Mouse (Mus musculus) liver, embryonic 14.5 days (tissue): ENCODE results near the gene Gpatch3. TPM values are rescaled to one million over a fixed set of nuclear protein-coding genes. Genes with fewer than 3 reads are reported as not detected.

Source experiments
- ATAC-seq: fragments of 200-750 bp; cut with Nextera tagmentation; 2 replicates; pipeline ENCODE4 v1.8.0; 2017; ENCODE audit warnings: moderate number of reproducible peaks, mild to moderate bottlenecking, moderate library complexity; ENCODE audit not compliant: insufficient read depth
- DNase-seq, 3 experiments: peaks; one replicate each; pipeline ENCODE4 v3.0.0-alpha.2; 2012 to 2013; ENCODE audit warnings: low read depth in 3 of 3, low spot score in 3 of 3
- H3K27ac ChIP-seq: fragments of 300-500 bp; sonication (generic); 2 replicates; pipeline ENCODE4 v1.5.1; 2014; ENCODE audit warnings: moderate library complexity, mild to moderate bottlenecking, control low read depth, inconsistent platforms
- H3K27me3 ChIP-seq: fragments of 300-500 bp; sonication (generic); 2 replicates; pipeline ENCODE4 v1.6.1; 2014; ENCODE audit warnings: mild to moderate bottlenecking, low read length, moderate library complexity; ENCODE audit not compliant: control insufficient read depth, insufficient read depth
- H3K36me3 ChIP-seq: fragments of 300-500 bp; sonication (generic); replicated peaks from 2 replicates; pipeline ENCODE4 v1.6.1; 2014; ENCODE audit warnings: low read depth; ENCODE audit not compliant: control insufficient read depth, insufficient read depth
- H3K4me1 ChIP-seq, 2 experiments: fragments of 200-500 bp in 1 of 2; fragments of 300-500 bp in 1 of 2; sonication (generic) in 1 of 2; replicated peaks; 2 replicates each; pipeline ENCODE4 v1.6.1; 2012 to 2014; ENCODE audit warnings: antibody characterized with exemption in 1 of 2, inconsistent platforms in 1 of 2, low read length in 1 of 2; ENCODE audit not compliant: control insufficient read depth in 2 of 2, insufficient read depth in 2 of 2
- H3K4me2 ChIP-seq: fragments of 300-500 bp; sonication (generic); 2 replicates; pipeline ENCODE4 v1.6.1; 2014; ENCODE audit warnings: low read depth, mild to moderate bottlenecking, control low read depth, moderate library complexity
- H3K4me3 ChIP-seq, 2 experiments: fragments of 200-500 bp in 1 of 2; fragments of 300-500 bp in 1 of 2; sonication (generic) in 1 of 2; 2 replicates each; pipeline ENCODE4 v1.5.1; 2012 to 2014; ENCODE audit warnings: low read depth in 2 of 2, low read length in 2 of 2, mild to moderate bottlenecking in 2 of 2, control low read depth in 1 of 2, inconsistent platforms in 1 of 2, moderate library complexity in 1 of 2; ENCODE audit not compliant: insufficient read depth in 1 of 2
- H3K9ac ChIP-seq: fragments of 300-500 bp; sonication (generic); replicated peaks from 2 replicates; pipeline ENCODE4 v1.6.1; 2014; ENCODE audit warnings: mild to moderate bottlenecking, control low read depth, moderate library complexity
- H3K9me3 ChIP-seq: fragments of 300-500 bp; sonication (generic); 2 replicates; pipeline ENCODE4 v1.6.1; 2016; ENCODE audit warnings: low read length, mixed read lengths; ENCODE audit not compliant: control insufficient read depth
- CTCF ChIP-seq: IDR thresholded peaks from 2 replicates; pipeline ENCODE4 v1.5.1; 2016; ENCODE audit warnings: antibody characterized with exemption, low read depth, control low read depth
- EP300 ChIP-seq: IDR thresholded peaks from 2 replicates; pipeline ENCODE4 v1.6.1; 2016; ENCODE audit warnings: antibody characterized with exemption, low read depth
- WGBS: fragments of 180-500 bp; shearing (Covaris S2); extraction: QIAGEN DNeasy Blood & Tissue Kit; methylation state at CpG from one replicate; pipeline ENCODE4 v1.1.7; 2014; ENCODE audit not compliant: insufficient replicate concordance; 5-methylcytosine and 5-hydroxymethylcytosine counted together
- polyA plus RNA-seq, 2 experiments: library from polyadenylated mRNA; depleted of rRNA in 1 of 2; stranded (reverse) in 1 of 2; unstranded in 1 of 2; fragments of >200 nt; fragmentation: Nextera tagmentation in 1 of 2; extraction: Ambion mirVana in 1 of 2; gene quantifications; 2 replicates each; pipeline versions ENCODE4 v1.2.1 to v1.2.3; 2012 to 2014

Gpatch3 gene
- polyA plus RNA-seq, 2 experiments = 3.1 TPM

GRCm38 (mm10) chr4:133628517-133628916, 54.0 kb downstream of the Gpatch3 start:
- Histone ChIP-seq H3K9me3 (no peaks in the 10 kb centered on the region), H3K36me3 (no peaks in the 10 kb centered on the region; the same call in 1 of the 2 replicates), H3K9ac (no peak overlapping the region), H3K27ac (no peak overlapping the region), H3K4me1 (peaks cover 20 to 28% of the 10 kb centered on the region in 2 experiments), H3K4me3 (no peak overlapping the region), H3K4me2 (no peak overlapping the region), H3K27me3 (no peaks in the 10 kb centered on the region)
- WGBS = 58% methylated on average over 2 of the region's 2 CpGs
- TF ChIP-seq EP300 (no peak), CTCF (no peak)
- ATAC-seq (no peak), DNase-seq (no peak)

GRCm38 (mm10) chr4:133629191-133629590, 54.6 kb downstream of the Gpatch3 start:
- Histone ChIP-seq H3K27ac (no peak overlapping the region), H3K9ac (no peak overlapping the region), H3K4me1 (peaks cover 20 to 31% of the 10 kb centered on the region in 2 experiments), H3K36me3 (no peaks in the 10 kb centered on the region; the same call in 1 of the 2 replicates), H3K4me2 (no peak overlapping the region), H3K27me3 (no peaks in the 10 kb centered on the region), H3K9me3 (no peaks in the 10 kb centered on the region), H3K4me3 (no peak overlapping the region)
- no peak for DNase-seq
- ATAC-seq = no peak
- 55% methylated on average over 7 of the region's 7 CpGs for WGBS
- TF ChIP-seq CTCF (no peak), EP300 (no peak)

GRCm38 (mm10) chr4:133630326-133630920, 55.9 kb downstream of the Gpatch3 start:
- DNase-seq (no peak), ATAC-seq (no peak)
- Histone ChIP-seq H3K4me1 (peaks cover 11 to 20% of the 10 kb centered on the region in 2 experiments), H3K27ac (no peak overlapping the region), H3K9me3 (no peaks in the 10 kb centered on the region), H3K9ac (no peak overlapping the region), H3K4me3 (no peak overlapping the region), H3K4me2 (no peak overlapping the region), H3K36me3 (no peaks in the 10 kb centered on the region; the same call in 1 of the 2 replicates), H3K27me3 (no peaks in the 10 kb centered on the region)
- WGBS = 75% methylated on average over 8 of the region's 8 CpGs
- TF ChIP-seq CTCF (no peak), EP300 (no peak)

- H3K27me3 ChIP-seq = no peaks in the 10 kb centered on the region
- no peak for ATAC-seq
Observed at GRCm38 (mm10) chr4:133631071-133631768, 56.7 kb downstream of the Gpatch3 start.

GRCm38 (mm10) chr4:133631769-133632411, 57.3 kb downstream of the Gpatch3 start:
- H3K36me3 ChIP-seq = no peaks in the 10 kb centered on the region
- H3K9me3 ChIP-seq = no peaks in the 10 kb centered on the region
- WGBS = 50% methylated on average over 9 of the region's 9 CpGs
- no peaks in the 10 kb centered on the region for H3K27me3 ChIP-seq
- no peak for DNase-seq
- peak overlapping the region; percentile 95 for H3K4me2 ChIP-seq
- H3K4me1 ChIP-seq = peaks cover 7 to 16% of the 10 kb centered on the region in 2 experiments
- TF ChIP-seq EP300 = no peak
- TF ChIP-seq CTCF = no peak
- no peak overlapping the region for H3K27ac ChIP-seq
- no peak overlapping the region for H3K9ac ChIP-seq
- no peak for ATAC-seq
- peak overlapping the region; percentile 69 to 87 for H3K4me3 ChIP-seq

More at GRCm38 (mm10) chr4:133631071-133631768, 56.7 kb downstream of the Gpatch3 start:
- Histone ChIP-seq H3K27ac (no peak overlapping the region), H3K4me2 (peak overlapping the region; percentile 95), H3K4me1 (peaks cover 7 to 16% of the 10 kb centered on the region in 2 experiments), H3K9ac (no peak overlapping the region), H3K36me3 (no peaks in the 10 kb centered on the region; the same call in 1 of the 2 replicates), H3K4me3 (no peak overlapping the region; a peak in 1 of 4 replicates), H3K9me3 (no peaks in the 10 kb centered on the region)
- 68% methylated on average over 14 of the region's 14 CpGs for WGBS
- TF ChIP-seq EP300 = no peak
- no peak for TF ChIP-seq CTCF
- DNase-seq = no peak
